Mouse (Mus musculus): ENCODE measurements around the gene Ulk1. TPM values are rescaled to one million over a fixed set of nuclear protein-coding genes. Genes with fewer than 3 reads are reported as not detected.

The Ulk1 gene
- polyA plus RNA-seq, 1 experiment from 2014 or later = 28.2 TPM

- peaks cover 86% of the 10 kb centered on the region for H3K36me3 ChIP-seq
- H3K9ac ChIP-seq (replicated peaks) = no peak overlapping the region
- H3K27me3 ChIP-seq = no peaks in the 10 kb centered on the region
- no peak overlapping the region for H3K4me3 ChIP-seq (replicated peaks)
- no peaks in the 10 kb centered on the region for H3K9me3 ChIP-seq
- no peak for ATAC-seq (ENCODE audit: insufficient number of reproducible peaks, insufficient read depth, low FRiP score, low TSS enrichment, low read depth)
- H3K27ac ChIP-seq = no peak overlapping the region
- H3K4me2 ChIP-seq = no peak overlapping the region
- H3K4me1 ChIP-seq (replicated peaks) = peaks cover 18% of the 10 kb centered on the region
These were observed 7.1 kb downstream of the Ulk1 start for GRCm38 (mm10) chr5:110802809-110803208.

- Histone ChIP-seq H3K9me3 (no peaks in the 10 kb centered on the region), H3K27ac (no peak overlapping the region), H3K36me3 (peaks cover 92% of the 10 kb centered on the region), H3K4me2 (no peak overlapping the region), H3K27me3 (no peaks in the 10 kb centered on the region), H3K9ac (replicated peaks) (no peak overlapping the region), H3K4me1 (replicated peaks) (peaks cover 13% of the 10 kb centered on the region), H3K4me3 (replicated peaks) (no peak overlapping the region)
- ATAC-seq (ENCODE audit: insufficient number of reproducible peaks, insufficient read depth, low FRiP score, low TSS enrichment, low read depth) = no peak
- WGBS = 92% methylated on average over 4 of the region's 4 CpGs
These were observed 7.7 kb downstream of the Ulk1 start for GRCm38 (mm10) chr5:110802186-110802585.

- 79% methylated on average over 3 of the region's 3 CpGs for WGBS
- ATAC-seq (ENCODE audit: insufficient number of reproducible peaks, insufficient read depth, low FRiP score, low TSS enrichment, low read depth) = no peak
- H3K4me3 ChIP-seq (replicated peaks) = no peak overlapping the region
- H3K9me3 ChIP-seq = no peaks in the 10 kb centered on the region
- no peaks in the 10 kb centered on the region for H3K27me3 ChIP-seq
- H3K4me1 ChIP-seq (replicated peaks) = peaks cover 4% of the 10 kb centered on the region
- no peak overlapping the region for H3K4me2 ChIP-seq
- no peak overlapping the region for H3K9ac ChIP-seq (replicated peaks)
- no peak overlapping the region for H3K27ac ChIP-seq
- H3K36me3 ChIP-seq = peaks cover 92% of the 10 kb centered on the region
These were observed 8.8 kb downstream of the Ulk1 start for GRCm38 (mm10) chr5:110801036-110801624.

- Histone ChIP-seq H3K4me2 (no peak overlapping the region), H3K4me3 (replicated peaks) (no peak overlapping the region), H3K27ac (no peak overlapping the region), H3K27me3 (no peaks in the 10 kb centered on the region), H3K4me1 (replicated peaks) (no peaks in the 10 kb centered on the region), H3K36me3 (peaks cover 99% of the 10 kb centered on the region), H3K9me3 (no peaks in the 10 kb centered on the region), H3K9ac (replicated peaks) (no peak overlapping the region)
- 78% methylated on average over 4 of the region's 4 CpGs for whole genome bisulfite sequencing
- no peak for ATAC-seq (ENCODE audit: insufficient number of reproducible peaks, insufficient read depth, low FRiP score, low TSS enrichment, low read depth)
These were observed 12.2 kb downstream of the Ulk1 start for GRCm38 (mm10) chr5:110797696-110798095.

GRCm38 (mm10) chr5:110794363-110794762 lies 15.5 kb downstream of the Ulk1 start:
- Histone ChIP-seq H3K4me3 (replicated peaks) (no peak overlapping the region), H3K36me3 (peaks cover 100% of the 10 kb centered on the region), H3K4me1 (replicated peaks) (no peaks in the 10 kb centered on the region), H3K27me3 (no peaks in the 10 kb centered on the region), H3K27ac (no peak overlapping the region), H3K9me3 (no peaks in the 10 kb centered on the region), H3K4me2 (no peak overlapping the region), H3K9ac (replicated peaks) (no peak overlapping the region)
- no peak for ATAC-seq (ENCODE audit: insufficient number of reproducible peaks, insufficient read depth, low FRiP score, low TSS enrichment, low read depth)
- WGBS = 95% methylated on average over 7 of the region's 7 CpGs

- Histone ChIP-seq H3K36me3 (peaks cover 91% of the 10 kb centered on the region), H3K27ac (no peak overlapping the region), H3K27me3 (no peaks in the 10 kb centered on the region), H3K9me3 (no peaks in the 10 kb centered on the region), H3K4me2 (no peak overlapping the region), H3K4me3 (replicated peaks) (no peak overlapping the region), H3K4me1 (replicated peaks) (no peaks in the 10 kb centered on the region), H3K9ac (replicated peaks) (no peak overlapping the region)
- no peak for ATAC-seq (ENCODE audit: insufficient number of reproducible peaks, insufficient read depth, low FRiP score, low TSS enrichment, low read depth)
- WGBS = 66% methylated on average over 5 of the region's 5 CpGs
These were observed 21.2 kb downstream of the Ulk1 start for GRCm38 (mm10) chr5:110788684-110789083.

GRCm38 (mm10) chr5:110786081-110786835 lies 23.6 kb downstream of the Ulk1 start:
- Histone ChIP-seq H3K9me3 (no peaks in the 10 kb centered on the region), H3K4me3 (replicated peaks) (no peak overlapping the region), H3K27ac (no peak overlapping the region), H3K27me3 (no peaks in the 10 kb centered on the region), H3K4me1 (replicated peaks) (no peaks in the 10 kb centered on the region), H3K36me3 (peaks cover 67% of the 10 kb centered on the region), H3K9ac (replicated peaks) (no peak overlapping the region; the same call in 1 of the 2 replicates), H3K4me2 (no peak overlapping the region)
- 89% methylated on average over 11 of the region's 11 CpGs for WGBS
- ATAC-seq (ENCODE audit: insufficient number of reproducible peaks, insufficient read depth, low FRiP score, low TSS enrichment, low read depth) = no peak

GRCm38 (mm10) chr5:110783150-110783549 lies 26.7 kb downstream of the Ulk1 start:
- no peak overlapping the region for H3K4me3 ChIP-seq (replicated peaks)
- H3K27me3 ChIP-seq = no peaks in the 10 kb centered on the region
- no peaks in the 10 kb centered on the region for H3K9me3 ChIP-seq
- 76% methylated on average over 8 of the region's 8 CpGs for WGBS
- no peak for ATAC-seq (ENCODE audit: insufficient number of reproducible peaks, insufficient read depth, low FRiP score, low TSS enrichment, low read depth)
- H3K9ac ChIP-seq (replicated peaks) = no peak overlapping the region
- peaks cover 26% of the 10 kb centered on the region for H3K4me1 ChIP-seq (replicated peaks)
- no peak overlapping the region for H3K4me2 ChIP-seq
- no peak overlapping the region for H3K27ac ChIP-seq
- peaks cover 44% of the 10 kb centered on the region for H3K36me3 ChIP-seq

GRCm38 (mm10) chr5:110781529-110782238 lies 28.2 kb downstream of the Ulk1 start:
- Histone ChIP-seq H3K9me3 (no peaks in the 10 kb centered on the region), H3K27ac (0 out of 2 replicates have a peak overlapping the region, but pooled peaks have one; percentile 53), H3K4me2 (no peak overlapping the region), H3K4me3 (replicated peaks) (no peak overlapping the region), H3K4me1 (replicated peaks) (peaks cover 26% of the 10 kb centered on the region), H3K36me3 (peaks cover 43% of the 10 kb centered on the region), H3K9ac (replicated peaks) (no peak overlapping the region), H3K27me3 (no peaks in the 10 kb centered on the region)
- ATAC-seq (ENCODE audit: insufficient number of reproducible peaks, insufficient read depth, low FRiP score, low TSS enrichment, low read depth) = no peak
- 83% methylated on average over 7 of the region's 7 CpGs for WGBS

- peak overlapping the region; percentile 86 for H3K9ac ChIP-seq (replicated peaks)
- H3K4me2 ChIP-seq = peak overlapping the region; percentile 93
- WGBS = 52% methylated on average over 10 of the region's 10 CpGs
- peak overlapping the region; percentile 53 for H3K27ac ChIP-seq
- peak overlapping the region; percentile 89 for H3K4me3 ChIP-seq (replicated peaks)
- H3K27me3 ChIP-seq = no peaks in the 10 kb centered on the region
- ATAC-seq (ENCODE audit: insufficient number of reproducible peaks, insufficient read depth, low FRiP score, low TSS enrichment, low read depth) = peak; percentile 64
- H3K36me3 ChIP-seq = peaks cover 43% of the 10 kb centered on the region
- H3K9me3 ChIP-seq = no peaks in the 10 kb centered on the region
- peaks cover 26% of the 10 kb centered on the region for H3K4me1 ChIP-seq (replicated peaks)
These were observed 29.0 kb downstream of the Ulk1 start for GRCm38 (mm10) chr5:110780761-110781528.

All from limb, embryonic 12.5 days (tissue).